Mouse (Mus musculus) liver, postnatal 0 days (tissue): ENCODE data around the gene Cyp4x1.

ENCODE experiments used
- CTCF ChIP-seq: sonication (generic); IDR thresholded peaks from 2 replicates; pipeline ENCODE4 v1.5.1; 2016; ENCODE audit warnings: antibody characterized with exemption, low read depth
- EP300 ChIP-seq: IDR thresholded peaks from 2 replicates; pipeline ENCODE4 v1.6.1; 2016; ENCODE audit warnings: antibody characterized with exemption, low read depth, mild to moderate bottlenecking

DNA sequence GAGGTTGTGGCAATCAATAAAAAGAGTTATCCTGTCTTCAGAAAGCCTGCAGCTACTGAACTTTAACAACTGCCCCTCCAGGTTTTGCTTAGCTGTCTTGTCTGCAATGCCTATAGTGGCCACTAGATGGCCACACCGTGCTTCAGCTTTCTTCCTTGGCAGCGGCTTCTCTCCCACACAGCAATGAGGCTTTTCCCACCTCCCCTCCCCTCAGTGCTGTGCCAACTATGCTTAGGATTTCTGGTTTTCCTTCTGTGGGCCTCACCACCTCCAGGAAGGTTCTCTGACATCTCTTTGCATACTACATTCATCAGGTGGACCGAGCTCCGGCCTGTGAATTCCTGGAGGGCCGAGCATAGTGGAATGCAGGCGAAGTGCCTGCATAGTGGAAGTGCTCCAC lies 32.4 kb downstream of the Cyp4x1 start:
- TF ChIP-seq CTCF (peak; percentile 97), EP300 (no peak)
